Mouse (Mus musculus) erythroblast, embryonic 14.5 days (primary cell): ENCODE results near the gene Klhdc8a.

Experiments used
- GATA1 ChIP-seq: IDR thresholded peaks from 2 replicates; pipeline ENCODE4 v1.6.1; 2012; ENCODE audit warnings: low read length, inconsistent platforms, mixed read lengths
- TAL1 ChIP-seq: IDR thresholded peaks from 3 replicates; pipeline ENCODE4 v1.6.1; 2012; ENCODE audit warnings: low read length, inconsistent platforms, mixed read lengths

DNA sequence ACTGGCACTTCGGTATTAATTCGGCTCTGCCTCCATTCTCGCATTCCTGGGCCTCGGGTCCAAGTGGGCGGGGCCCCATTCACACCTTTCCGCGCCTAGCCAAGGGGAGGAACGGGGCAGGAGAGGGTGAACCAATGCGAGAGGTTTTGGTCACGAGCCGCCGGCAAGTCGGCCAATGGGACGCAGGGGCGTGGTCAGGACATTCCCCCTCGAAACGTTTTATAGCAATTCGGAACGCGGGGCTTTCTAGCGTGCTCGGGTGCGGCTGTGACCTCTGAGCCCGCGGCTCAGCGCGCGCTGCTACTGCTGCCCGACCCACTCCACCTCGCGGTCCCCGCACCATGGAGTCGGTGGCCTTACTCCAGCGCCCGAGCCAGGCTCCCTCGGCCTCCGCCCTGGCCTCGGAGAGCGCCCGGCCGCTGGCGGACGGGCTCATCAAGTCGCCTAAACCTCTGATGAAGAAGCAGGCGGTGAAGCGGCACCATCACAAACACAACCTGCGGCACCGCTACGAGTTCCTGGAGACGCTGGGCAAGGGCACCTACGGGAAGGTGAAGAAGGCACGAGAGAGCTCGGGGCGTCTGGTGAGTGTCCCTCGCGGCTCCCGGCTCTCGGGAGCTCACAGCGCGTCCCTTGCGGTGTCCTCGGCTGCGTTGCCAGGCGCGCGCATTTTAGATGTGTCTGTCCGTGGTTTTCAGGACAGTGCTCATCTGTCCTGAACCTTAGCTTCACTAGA, 17.6 kb downstream of the Klhdc8a start, which contains the start of gene Nuak2:
- TF ChIP-seq TAL1 (no peak), GATA1 (no peak)
